Mouse (Mus musculus): ENCODE results near the gene Neurod4. TPM values are rescaled to one million over a fixed set of nuclear protein-coding genes. Genes with fewer than 3 reads are reported as not detected.

The Neurod4 gene
- polyA plus RNA-seq (2015; fragmentation: Nextera tagmentation; extraction: Ambion mirVana) = 0.05 TPM in 1 of 2 replicates, not detected in the other

DNA sequence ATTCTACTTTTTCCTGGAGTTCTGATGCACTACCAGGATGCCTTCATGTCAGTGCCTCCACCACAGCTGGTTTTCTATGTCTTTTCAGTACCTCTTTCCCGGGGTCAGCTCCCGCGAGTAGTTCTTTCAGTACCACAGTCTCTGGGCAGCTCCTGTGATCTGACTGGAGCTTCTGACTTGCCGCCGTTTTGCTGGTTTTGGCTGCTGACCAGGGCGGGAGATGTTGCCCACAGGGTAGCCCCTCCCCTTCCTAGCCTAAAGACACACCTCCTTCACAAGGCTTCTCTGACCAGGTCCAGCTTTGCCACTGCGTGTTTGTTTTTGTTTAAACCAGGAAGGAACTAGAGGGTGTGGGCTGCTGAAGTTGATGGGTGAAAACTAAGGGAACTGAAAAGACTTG is at the start of gene Neurod4:
Gene Neurod4 (minus strand): TSS at position 175 of the 400 bp plus-strand sequence.
- Histone ChIP-seq H3K4me2 (replicated peaks; ENCODE audit: low read depth) (no peak within 1 kb of the TSS), H3K27me3 (ENCODE audit: control insufficient read depth, insufficient read depth, low read length) (no peaks in the 10 kb centered on the region), H3K36me3 (ENCODE audit: control insufficient read depth, insufficient read depth, low read length) (no peaks in the 10 kb centered on the region), H3K4me1 (replicated peaks; ENCODE audit: control insufficient read depth, insufficient read depth) (no peaks in the 10 kb centered on the region), H3K9me3 (ENCODE audit: control insufficient read depth, low read length) (no peaks in the 10 kb centered on the region), H3K27ac (replicated peaks) (no peak within 1 kb of the TSS), H3K4me3 (ENCODE audit: low read depth, low read length) (no peak within 1 kb of the TSS), H3K9ac (ENCODE audit: low read length) (no peak within 1 kb of the TSS)
- no peak for ATAC-seq (ENCODE audit: low FRiP score, low TSS enrichment)
- peak; percentile 49 for DNase-seq (ENCODE audit: low spot score)
- under 1% methylated on average over 7 of the region's 7 CpGs for WGBS
- TF ChIP-seq CTCF (IDR thresholded peaks at IDR 0.05; ENCODE audit: low read depth) = no peak
- no peak for TF ChIP-seq EP300 (optimal IDR thresholded peaks at IDR 0.05)

DNA sequence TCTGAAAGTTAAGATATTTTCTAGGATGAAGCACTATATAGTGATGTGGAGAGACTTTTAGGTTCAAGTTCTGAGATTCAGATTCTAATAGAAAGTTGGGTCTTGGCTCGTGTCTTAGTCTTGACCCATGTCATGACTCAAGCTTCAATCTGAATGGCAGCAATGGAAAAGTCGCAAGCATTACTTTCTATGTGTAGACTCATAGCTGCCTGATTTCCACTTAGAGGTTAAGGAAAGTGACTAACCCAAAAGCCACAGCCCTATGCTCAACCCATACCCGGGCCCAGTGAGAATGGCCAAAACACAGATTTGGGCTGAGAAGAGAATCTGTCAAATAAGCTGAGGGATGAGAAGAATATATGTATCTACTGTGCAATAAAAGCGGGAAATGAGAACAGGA is 44.2 kb upstream of the Neurod4 start:
- 87% methylated on average over 4 of the region's 4 CpGs for WGBS
- Histone ChIP-seq H3K27ac (replicated peaks) (no peak overlapping the region), H3K36me3 (ENCODE audit: control insufficient read depth, insufficient read depth, low read length) (no peaks in the 10 kb centered on the region), H3K4me1 (replicated peaks; ENCODE audit: control insufficient read depth, insufficient read depth) (no peaks in the 10 kb centered on the region), H3K9me3 (ENCODE audit: control insufficient read depth, low read length) (no peaks in the 10 kb centered on the region), H3K27me3 (ENCODE audit: control insufficient read depth, insufficient read depth, low read length) (no peaks in the 10 kb centered on the region), H3K9ac (ENCODE audit: low read length) (no peak overlapping the region), H3K4me3 (ENCODE audit: low read depth, low read length) (no peak overlapping the region), H3K4me2 (replicated peaks; ENCODE audit: low read depth) (no peak overlapping the region)
- no peak for DNase-seq (ENCODE audit: low spot score)
- no peak for ATAC-seq (ENCODE audit: low FRiP score, low TSS enrichment)
- no peak for TF ChIP-seq CTCF (IDR thresholded peaks at IDR 0.05; ENCODE audit: low read depth)
- TF ChIP-seq EP300 (optimal IDR thresholded peaks at IDR 0.05) = no peak

DNA sequence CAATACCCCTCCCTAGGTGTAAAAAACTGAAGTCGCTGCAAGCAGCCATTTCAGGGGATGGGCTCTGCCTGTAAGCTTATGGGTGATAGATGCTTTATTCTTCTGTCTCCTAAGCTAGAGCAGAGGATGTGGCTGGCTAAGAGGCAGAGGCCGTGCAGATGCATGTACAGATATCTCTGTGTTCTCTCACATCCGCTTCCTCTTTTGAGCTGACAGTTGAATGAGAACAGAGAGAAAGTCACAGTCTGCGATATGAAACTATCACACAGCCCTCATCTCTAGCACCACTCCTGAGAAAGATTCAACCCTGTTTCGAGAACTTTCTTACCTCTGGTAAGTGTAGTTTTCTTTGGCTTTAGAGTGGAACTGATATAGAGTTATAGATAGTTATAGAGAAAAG is 42.6 kb upstream of the Neurod4 start, which contains the start of gene Tespa1:
Gene Tespa1 (plus strand): TSS at position 234 of the 400 bp plus-strand sequence.
- no peak for ATAC-seq (ENCODE audit: low FRiP score, low TSS enrichment)
- Histone ChIP-seq H3K4me1 (replicated peaks; ENCODE audit: control insufficient read depth, insufficient read depth) (no peaks in the 10 kb centered on the region), H3K27ac (replicated peaks) (no peak within 1 kb of the TSS), H3K27me3 (ENCODE audit: control insufficient read depth, insufficient read depth, low read length) (no peaks in the 10 kb centered on the region), H3K36me3 (ENCODE audit: control insufficient read depth, insufficient read depth, low read length) (no peaks in the 10 kb centered on the region), H3K9me3 (ENCODE audit: control insufficient read depth, low read length) (no peaks in the 10 kb centered on the region), H3K4me2 (replicated peaks; ENCODE audit: low read depth) (no peak within 1 kb of the TSS), H3K9ac (ENCODE audit: low read length) (no peak within 1 kb of the TSS), H3K4me3 (ENCODE audit: low read depth, low read length) (no peak within 1 kb of the TSS)
- no peak for DNase-seq (ENCODE audit: low spot score)
- no peak for TF ChIP-seq CTCF (IDR thresholded peaks at IDR 0.05; ENCODE audit: low read depth)
- TF ChIP-seq EP300 (optimal IDR thresholded peaks at IDR 0.05) = no peak
- 62% methylated on average over 5 of the region's 5 CpGs for WGBS

DNA sequence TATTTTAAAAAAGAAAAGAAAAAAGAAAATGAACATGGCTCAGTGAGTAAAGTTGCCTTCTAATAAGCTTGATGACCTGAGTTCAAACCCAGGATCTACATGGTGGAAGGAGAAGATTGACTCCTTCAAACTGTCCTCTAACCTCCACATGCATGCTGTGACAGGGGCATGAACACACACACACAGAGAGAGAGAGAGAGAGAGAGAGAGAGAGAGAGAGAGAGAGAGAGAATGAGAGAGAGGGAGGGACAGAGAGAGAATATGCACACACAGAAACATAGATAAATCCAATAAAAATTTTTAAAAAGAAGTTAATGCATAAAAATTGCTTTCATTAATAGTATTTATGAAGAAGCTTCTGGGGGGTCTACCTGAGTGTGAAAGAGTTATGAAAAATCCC is 42.0 kb upstream of the Neurod4 start:
- Histone ChIP-seq H3K4me1 (replicated peaks; ENCODE audit: control insufficient read depth, insufficient read depth) (no peaks in the 10 kb centered on the region), H3K27me3 (ENCODE audit: control insufficient read depth, insufficient read depth, low read length) (no peaks in the 10 kb centered on the region), H3K4me3 (ENCODE audit: low read depth, low read length) (no peak overlapping the region), H3K36me3 (ENCODE audit: control insufficient read depth, insufficient read depth, low read length) (no peaks in the 10 kb centered on the region), H3K27ac (replicated peaks) (no peak overlapping the region), H3K9me3 (ENCODE audit: control insufficient read depth, low read length) (no peaks in the 10 kb centered on the region), H3K4me2 (replicated peaks; ENCODE audit: low read depth) (no peak overlapping the region), H3K9ac (ENCODE audit: low read length) (no peak overlapping the region)
- ATAC-seq (ENCODE audit: low FRiP score, low TSS enrichment) (no peak), DNase-seq (ENCODE audit: low spot score) (no peak)
- no peak for TF ChIP-seq CTCF (IDR thresholded peaks at IDR 0.05; ENCODE audit: low read depth)

DNA sequence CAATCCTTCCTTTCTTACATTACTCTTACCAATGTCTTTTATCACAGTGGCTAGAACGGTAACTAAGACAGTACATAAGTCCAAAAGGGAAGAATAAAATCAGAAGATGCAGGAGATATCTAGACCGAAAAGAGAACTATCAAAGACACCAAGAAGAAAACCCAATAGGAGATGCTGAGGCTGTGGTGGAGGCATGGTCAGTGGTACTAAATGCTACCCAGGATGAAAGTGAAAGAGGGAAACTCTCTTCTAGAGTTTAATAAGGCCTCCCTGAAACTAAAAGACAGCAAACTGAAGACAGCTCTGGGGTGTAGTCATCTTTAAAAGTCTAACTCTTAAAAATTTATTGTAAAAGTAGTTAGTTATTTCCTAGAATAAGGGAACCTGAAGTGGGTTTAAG is 40.7 kb upstream of the Neurod4 start:
- DNase-seq (ENCODE audit: low spot score) = no peak
- Histone ChIP-seq H3K9ac (ENCODE audit: low read length) (no peak overlapping the region), H3K4me3 (ENCODE audit: low read depth, low read length) (no peak overlapping the region), H3K4me2 (replicated peaks; ENCODE audit: low read depth) (no peak overlapping the region), H3K27ac (replicated peaks) (no peak overlapping the region), H3K4me1 (replicated peaks; ENCODE audit: control insufficient read depth, insufficient read depth) (no peaks in the 10 kb centered on the region), H3K27me3 (ENCODE audit: control insufficient read depth, insufficient read depth, low read length) (no peaks in the 10 kb centered on the region), H3K36me3 (ENCODE audit: control insufficient read depth, insufficient read depth, low read length) (no peaks in the 10 kb centered on the region), H3K9me3 (ENCODE audit: control insufficient read depth, low read length) (no peaks in the 10 kb centered on the region)
- WGBS = 79% methylated on average over 2 of the region's 2 CpGs
- TF ChIP-seq CTCF (IDR thresholded peaks at IDR 0.05; ENCODE audit: low read depth) (no peak), EP300 (optimal IDR thresholded peaks at IDR 0.05) (no peak)
- no peak for ATAC-seq (ENCODE audit: low FRiP score, low TSS enrichment)

DNA sequence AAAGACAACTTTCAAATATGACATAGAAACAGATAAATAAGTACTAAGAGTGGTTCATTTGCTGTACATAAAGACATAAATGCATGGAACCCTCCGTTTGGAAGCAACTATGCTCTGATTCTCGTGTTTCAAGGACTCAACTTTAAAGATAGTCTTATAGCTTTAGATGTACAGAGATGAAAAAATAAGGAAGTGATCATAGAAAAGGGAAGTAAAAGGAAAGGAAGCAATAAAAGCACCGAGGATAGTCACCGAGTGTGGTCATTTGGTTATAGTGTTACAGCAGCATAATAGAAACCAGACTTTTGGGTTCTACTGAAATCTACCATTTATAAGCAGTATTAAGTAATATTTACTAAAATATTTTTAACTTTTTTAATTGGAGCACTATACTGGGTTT is 38.7 kb upstream of the Neurod4 start:
- Histone ChIP-seq H3K4me1 (replicated peaks; ENCODE audit: control insufficient read depth, insufficient read depth) (no peaks in the 10 kb centered on the region), H3K9ac (ENCODE audit: low read length) (no peak overlapping the region), H3K27me3 (ENCODE audit: control insufficient read depth, insufficient read depth, low read length) (no peaks in the 10 kb centered on the region), H3K9me3 (ENCODE audit: control insufficient read depth, low read length) (no peaks in the 10 kb centered on the region), H3K27ac (replicated peaks) (no peak overlapping the region), H3K4me2 (replicated peaks; ENCODE audit: low read depth) (no peak overlapping the region), H3K36me3 (ENCODE audit: control insufficient read depth, insufficient read depth, low read length) (no peaks in the 10 kb centered on the region), H3K4me3 (ENCODE audit: low read depth, low read length) (no peak overlapping the region)
- no peak for DNase-seq (ENCODE audit: low spot score)
- TF ChIP-seq EP300 (optimal IDR thresholded peaks at IDR 0.05) = no peak
- no peak for TF ChIP-seq CTCF (IDR thresholded peaks at IDR 0.05; ENCODE audit: low read depth)
- ATAC-seq (ENCODE audit: low FRiP score, low TSS enrichment) = no peak
- whole genome bisulfite sequencing = 69% methylated on average over 4 of the region's 4 CpGs
